Mouse (Mus musculus): ENCODE data around the gene Capn3. TPM values are rescaled to one million over a fixed set of nuclear protein-coding genes. Genes with fewer than 3 reads are reported as not detected.

The Capn3 gene
- polyA plus RNA-seq, 1 experiment, result 1.3 TPM

DNA sequence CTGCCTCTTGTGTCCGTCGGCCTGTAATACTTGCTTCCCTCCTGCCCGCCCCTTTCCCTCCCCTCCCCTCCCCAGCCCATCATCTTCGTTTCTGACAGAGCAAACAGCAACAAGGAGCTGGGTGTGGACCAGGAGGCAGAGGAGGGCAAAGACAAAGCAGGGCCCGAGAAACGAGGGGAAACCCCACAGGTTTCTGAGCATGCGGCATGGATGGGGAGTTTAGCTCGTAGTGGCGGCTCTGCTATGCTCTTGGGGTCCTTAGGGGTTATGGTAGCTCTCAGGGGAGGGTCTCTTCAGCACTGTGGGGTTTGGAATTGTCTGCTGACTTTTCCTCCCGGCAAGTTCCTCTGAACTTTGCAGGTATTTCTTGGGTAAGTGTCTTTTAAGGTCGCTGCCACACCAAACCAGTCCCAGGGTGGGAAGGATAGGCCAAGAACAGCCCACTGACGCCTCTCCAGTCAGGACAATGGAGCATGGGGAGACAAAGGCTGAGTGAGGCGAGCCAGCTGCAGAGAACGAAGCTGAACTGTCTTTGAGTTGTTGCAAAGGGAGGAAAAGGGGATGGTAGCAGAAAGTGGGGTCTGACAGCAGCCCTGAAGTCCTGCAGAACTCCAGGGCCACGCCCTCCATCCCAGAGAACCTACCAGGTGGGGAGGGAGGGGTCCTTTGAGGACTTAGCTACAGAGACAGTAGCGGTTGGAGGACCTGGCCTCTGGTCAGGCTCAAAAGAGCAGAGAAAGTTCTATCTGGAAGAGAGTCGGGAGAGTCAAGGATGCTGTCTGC, 45.5 kb downstream of the Capn3 start:
- Histone ChIP-seq H3K36me3 (ENCODE audit: control insufficient read depth, insufficient read depth, low read length) (peaks cover 6% of the 10 kb centered on the region; the same call in 1 of the 2 replicates), H3K27me3 (ENCODE audit: control insufficient read depth, insufficient read depth, low read length) (no peaks in the 10 kb centered on the region), H3K4me1 (ENCODE audit: control insufficient read depth, insufficient read depth, insufficient read length, low read length) (no peaks in the 10 kb centered on the region), H3K4me3 (ENCODE audit: low read depth, low read length) (no peak overlapping the region), H3K27ac (ENCODE audit: insufficient read depth, low read depth, low read length) (no peak overlapping the region)
- TF ChIP-seq POLR2A (IDR thresholded peaks at IDR 0.05; ENCODE audit: low read depth, low read length) (no peak), CTCF (IDR thresholded peaks at IDR 0.05; ENCODE audit: extremely low read depth, insufficient read length, insufficient replicate concordance, low read depth, low read length) (no peak)
- 33% methylated on average over 17 of the region's 17 CpGs for WGBS

- no peak overlapping the region for H3K4me3 ChIP-seq (ENCODE audit: low read depth, low read length)
- no peaks in the 10 kb centered on the region for H3K27me3 ChIP-seq (ENCODE audit: control insufficient read depth, insufficient read depth, low read length)
- TF ChIP-seq POLR2A (IDR thresholded peaks at IDR 0.05; ENCODE audit: low read depth, low read length), result no peak
- no peak for TF ChIP-seq CTCF (IDR thresholded peaks at IDR 0.05; ENCODE audit: extremely low read depth, insufficient read length, insufficient replicate concordance, low read depth, low read length)
- H3K36me3 ChIP-seq (ENCODE audit: control insufficient read depth, insufficient read depth, low read length), result peaks cover 6% of the 10 kb centered on the region; the same call in 1 of the 2 replicates
- no peaks in the 10 kb centered on the region for H3K4me1 ChIP-seq (ENCODE audit: control insufficient read depth, insufficient read depth, insufficient read length, low read length)
- H3K27ac ChIP-seq (ENCODE audit: insufficient read depth, low read depth, low read length), result no peak overlapping the region
- WGBS, result 59% methylated on average over 13 of the region's 13 CpGs
These were observed 46.2 kb downstream of the Capn3 start for GRCm38 (mm10) chr2:120501931-120502604.

GRCm38 (mm10) chr2:120502605-120502990, 46.8 kb downstream of the Capn3 start:
- 41% methylated on average over 3 of the region's 3 CpGs for WGBS
- Histone ChIP-seq H3K27ac (ENCODE audit: insufficient read depth, low read depth, low read length) (no peak overlapping the region), H3K4me3 (ENCODE audit: low read depth, low read length) (no peak overlapping the region), H3K4me1 (ENCODE audit: control insufficient read depth, insufficient read depth, insufficient read length, low read length) (no peaks in the 10 kb centered on the region), H3K27me3 (ENCODE audit: control insufficient read depth, insufficient read depth, low read length) (no peaks in the 10 kb centered on the region), H3K36me3 (ENCODE audit: control insufficient read depth, insufficient read depth, low read length) (peaks cover 6% of the 10 kb centered on the region; the same call in 1 of the 2 replicates)
- TF ChIP-seq POLR2A (IDR thresholded peaks at IDR 0.05; ENCODE audit: low read depth, low read length), result no peak
- TF ChIP-seq CTCF (IDR thresholded peaks at IDR 0.05; ENCODE audit: extremely low read depth, insufficient read length, insufficient replicate concordance, low read depth, low read length), result no peak

DNA sequence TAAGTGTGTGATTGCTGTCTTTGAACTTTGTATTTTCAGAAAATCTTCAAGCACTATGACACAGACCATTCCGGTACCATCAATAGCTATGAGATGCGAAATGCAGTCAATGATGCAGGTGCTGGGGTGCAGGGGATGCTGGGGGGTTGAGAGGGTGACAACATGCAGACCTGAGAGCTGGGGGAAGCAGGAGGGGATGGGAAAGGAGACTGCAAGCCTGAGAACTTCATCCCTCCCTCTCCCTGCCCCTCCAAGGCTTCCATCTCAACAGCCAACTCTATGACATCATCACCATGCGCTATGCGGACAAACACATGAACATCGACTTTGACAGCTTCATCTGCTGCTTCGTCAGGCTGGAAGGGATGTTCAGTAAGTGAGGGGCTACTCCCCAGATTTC, 47.3 kb downstream of the Capn3 start:
- Histone ChIP-seq H3K36me3 (ENCODE audit: control insufficient read depth, insufficient read depth, low read length) (peaks cover 10% of the 10 kb centered on the region), H3K4me3 (ENCODE audit: low read depth, low read length) (no peak overlapping the region), H3K27ac (ENCODE audit: insufficient read depth, low read depth, low read length) (no peak overlapping the region), H3K4me1 (ENCODE audit: control insufficient read depth, insufficient read depth, insufficient read length, low read length) (no peaks in the 10 kb centered on the region), H3K27me3 (ENCODE audit: control insufficient read depth, insufficient read depth, low read length) (no peaks in the 10 kb centered on the region)
- TF ChIP-seq CTCF (IDR thresholded peaks at IDR 0.05; ENCODE audit: extremely low read depth, insufficient read length, insufficient replicate concordance, low read depth, low read length), result no peak
- TF ChIP-seq POLR2A (IDR thresholded peaks at IDR 0.05; ENCODE audit: low read depth, low read length), result no peak
- 84% methylated on average over 6 of the region's 6 CpGs for WGBS

- Histone ChIP-seq H3K27me3 (ENCODE audit: control insufficient read depth, insufficient read depth, low read length) (no peaks in the 10 kb centered on the region), H3K36me3 (ENCODE audit: control insufficient read depth, insufficient read depth, low read length) (peaks cover 17% of the 10 kb centered on the region), H3K4me1 (ENCODE audit: control insufficient read depth, insufficient read depth, insufficient read length, low read length) (no peaks in the 10 kb centered on the region), H3K4me3 (ENCODE audit: low read depth, low read length) (no peak overlapping the region), H3K27ac (ENCODE audit: insufficient read depth, low read depth, low read length) (no peak overlapping the region)
- no peak for TF ChIP-seq POLR2A (IDR thresholded peaks at IDR 0.05; ENCODE audit: low read depth, low read length)
- TF ChIP-seq CTCF (IDR thresholded peaks at IDR 0.05; ENCODE audit: extremely low read depth, insufficient read length, insufficient replicate concordance, low read depth, low read length), result no peak
- 76% methylated on average over 5 of the region's 5 CpGs for WGBS
These were observed 48.2 kb downstream of the Capn3 start for GRCm38 (mm10) chr2:120503992-120504391.

GRCm38 (mm10) chr2:120514181-120514580, 58.4 kb downstream of the Capn3 start:
- TF ChIP-seq POLR2A (IDR thresholded peaks at IDR 0.05; ENCODE audit: low read depth, low read length) (no peak), CTCF (IDR thresholded peaks at IDR 0.05; ENCODE audit: extremely low read depth, insufficient read length, insufficient replicate concordance, low read depth, low read length) (no peak)
- Histone ChIP-seq H3K4me1 (ENCODE audit: control insufficient read depth, insufficient read depth, insufficient read length, low read length) (no peaks in the 10 kb centered on the region), H3K4me3 (ENCODE audit: low read depth, low read length) (no peak overlapping the region), H3K27ac (ENCODE audit: insufficient read depth, low read depth, low read length) (no peak overlapping the region), H3K27me3 (ENCODE audit: control insufficient read depth, insufficient read depth, low read length) (no peaks in the 10 kb centered on the region), H3K36me3 (ENCODE audit: control insufficient read depth, insufficient read depth, low read length) (peaks cover 75% of the 10 kb centered on the region)
- 84% methylated on average over 4 of the region's 4 CpGs for WGBS

DNA sequence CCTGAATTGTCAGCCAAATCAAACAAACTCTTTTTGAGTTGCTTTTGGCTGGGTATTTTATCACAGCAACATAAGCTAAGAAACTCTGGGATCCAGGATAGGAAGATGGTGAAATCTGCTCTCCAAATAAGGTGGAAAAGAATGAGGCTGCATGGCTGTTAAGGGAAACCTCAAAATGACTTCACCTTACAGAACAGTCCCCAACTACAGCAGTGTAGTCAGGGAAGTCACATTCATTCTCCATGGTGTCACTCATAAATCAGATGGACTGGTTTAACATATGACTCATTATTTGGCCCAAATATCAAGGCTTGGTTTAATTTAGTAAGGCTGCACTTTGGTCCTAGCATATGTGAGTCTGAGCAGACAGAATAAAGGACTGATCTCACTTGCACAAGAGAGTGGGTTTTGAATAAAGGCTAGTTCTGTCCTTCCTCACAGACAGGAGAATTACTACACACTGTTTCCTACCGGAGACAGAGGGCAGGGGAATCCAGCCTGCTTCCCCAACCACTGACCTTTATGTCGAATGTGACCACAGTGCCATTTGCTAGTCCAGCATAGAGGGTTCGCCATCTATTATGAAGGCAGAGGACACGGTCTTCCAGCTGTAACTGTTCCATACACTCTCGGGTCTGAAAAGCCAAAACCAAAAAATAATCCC, 62.9 kb downstream of the Capn3 start:
- no peaks in the 10 kb centered on the region for H3K4me1 ChIP-seq (ENCODE audit: control insufficient read depth, insufficient read depth, insufficient read length, low read length)
- H3K27me3 ChIP-seq (ENCODE audit: control insufficient read depth, insufficient read depth, low read length), result no peaks in the 10 kb centered on the region
- no peak overlapping the region for H3K4me3 ChIP-seq (ENCODE audit: low read depth, low read length)
- H3K36me3 ChIP-seq (ENCODE audit: control insufficient read depth, insufficient read depth, low read length), result peaks cover 72% of the 10 kb centered on the region
- 88% methylated on average over 5 of the region's 5 CpGs for WGBS
- no peak overlapping the region for H3K27ac ChIP-seq (ENCODE audit: insufficient read depth, low read depth, low read length)
- TF ChIP-seq POLR2A (IDR thresholded peaks at IDR 0.05; ENCODE audit: low read depth, low read length), result no peak
- no peak for TF ChIP-seq CTCF (IDR thresholded peaks at IDR 0.05; ENCODE audit: extremely low read depth, insufficient read length, insufficient replicate concordance, low read depth, low read length)

Measured in small intestine, adult 2 months (tissue).